Mouse (Mus musculus) liver, embryonic 12.5 days (tissue): ENCODE data around the gene Mrto4. TPM values are rescaled to one million over a fixed set of nuclear protein-coding genes. Genes with fewer than 3 reads are reported as not detected.

ENCODE experiments used
- ATAC-seq: fragments of 200-750 bp; cut with Nextera tagmentation; 2 replicates; pipeline ENCODE4 v1.8.0; 2017; ENCODE audit warnings: moderate number of reproducible peaks, mild to moderate bottlenecking, moderate library complexity
- H3K27ac ChIP-seq: fragments of 300-500 bp; sonication (generic); 2 replicates; pipeline ENCODE4 v1.5.1; 2016; ENCODE audit warnings: mild to moderate bottlenecking
- H3K27me3 ChIP-seq: fragments of 300-500 bp; sonication (generic); replicated peaks from 2 replicates; pipeline ENCODE4 v1.6.1; 2016; ENCODE audit warnings: mild to moderate bottlenecking, moderate library complexity
- H3K36me3 ChIP-seq: fragments of 300-500 bp; sonication (generic); 2 replicates; pipeline ENCODE4 v1.6.1; 2016; ENCODE audit warnings: mild to moderate bottlenecking, moderate library complexity
- H3K4me1 ChIP-seq: fragments of 300-500 bp; sonication (generic); 2 replicates; pipeline ENCODE4 v1.6.1; 2016
- H3K4me2 ChIP-seq: fragments of 300-500 bp; sonication (generic); 2 replicates; pipeline ENCODE4 v1.6.1; 2016; ENCODE audit warnings: mild to moderate bottlenecking, moderate library complexity
- H3K4me3 ChIP-seq: fragments of 300-500 bp; sonication (generic); 2 replicates; pipeline ENCODE4 v1.5.1; 2016; ENCODE audit warnings: mild to moderate bottlenecking, moderate library complexity
- H3K9ac ChIP-seq: fragments of 300-500 bp; sonication (generic); 2 replicates; pipeline ENCODE4 v1.6.1; 2016; ENCODE audit warnings: mild to moderate bottlenecking, moderate library complexity
- H3K9me3 ChIP-seq: fragments of 300-500 bp; sonication (generic); replicated peaks from 2 replicates; pipeline ENCODE4 v1.6.1; 2016; ENCODE audit warnings: mild to moderate bottlenecking, moderate library complexity
- WGBS: fragments of 180-500 bp; shearing (Covaris S2); methylation state at CpG from one replicate; pipeline ENCODE4 v1.1.7; 2016; ENCODE audit not compliant: insufficient replicate concordance; 5-methylcytosine and 5-hydroxymethylcytosine counted together
- microRNA-seq: library from miRNA; unstranded; fragments of <30 nt; microRNA quantifications from one replicate; pipeline ENCODE4, GENCODE M21; 2017
- polyA plus RNA-seq: library from polyadenylated mRNA; unstranded; fragments of >200 nt; fragmentation: Nextera tagmentation; extraction: Ambion mirVana; gene quantifications from 2 replicates; pipeline ENCODE4 v1.2.1, GENCODE M21; 2016

Gene Mrto4
- polyA plus RNA-seq, 1 experiment from 2014 or later = 184 TPM

GRCm38 (mm10) chr4:139305521-139305920 lies 46.9 kb downstream of the Mrto4 start:
- no peak overlapping the region for H3K4me3 ChIP-seq
- no peaks in the 10 kb centered on the region for H3K9me3 ChIP-seq
- peaks cover 16% of the 10 kb centered on the region; the same call in 1 of the 2 replicates for H3K36me3 ChIP-seq
- 83% methylated on average over 3 of the region's 3 CpGs for WGBS
- no peak overlapping the region for H3K27ac ChIP-seq
- peaks cover 18% of the 10 kb centered on the region for H3K4me1 ChIP-seq
- no peak overlapping the region for H3K4me2 ChIP-seq
- no peak overlapping the region for H3K9ac ChIP-seq
- 0 out of 2 replicates have a peak, but pooled peaks cover 3% of the 10 kb centered on the region for H3K27me3 ChIP-seq
- ATAC-seq = no peak

DNA sequence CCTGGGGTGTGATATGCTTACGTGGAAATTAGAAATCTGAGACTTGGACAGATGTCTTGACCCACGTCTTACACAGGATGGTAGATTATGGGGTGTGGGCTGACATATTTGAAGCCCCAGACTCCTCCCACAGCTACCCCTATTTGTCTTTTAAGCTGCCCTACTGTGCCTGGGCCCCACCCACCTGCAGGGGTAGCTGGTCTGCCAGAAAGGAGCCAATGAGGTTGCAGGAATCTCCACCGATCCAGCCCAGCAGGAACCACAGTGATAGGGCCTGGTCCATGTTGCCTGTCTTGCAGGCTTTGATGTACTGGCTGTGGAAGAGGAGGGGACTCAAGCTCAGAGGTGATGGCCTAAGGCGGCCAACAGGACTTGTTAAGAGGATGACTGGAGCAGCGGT lies 50.1 kb downstream of the Mrto4 start:
- Histone ChIP-seq H3K27ac (no peak overlapping the region), H3K9ac (no peak overlapping the region), H3K4me2 (no peak overlapping the region), H3K9me3 (no peaks in the 10 kb centered on the region), H3K27me3 (no peaks in the 10 kb centered on the region), H3K4me3 (no peak overlapping the region), H3K36me3 (peaks cover 22% of the 10 kb centered on the region), H3K4me1 (no peaks in the 10 kb centered on the region)
- 53% methylated on average over 5 of the region's 5 CpGs for WGBS
- no peak for ATAC-seq

- Histone ChIP-seq H3K9ac (no peak overlapping the region), H3K27me3 (no peaks in the 10 kb centered on the region), H3K4me2 (no peak overlapping the region), H3K4me3 (no peak overlapping the region), H3K36me3 (peaks cover 19% of the 10 kb centered on the region), H3K27ac (no peak overlapping the region), H3K4me1 (no peaks in the 10 kb centered on the region), H3K9me3 (no peaks in the 10 kb centered on the region)
- 0 out of 2 replicates have a peak, but pooled peaks have one; percentile 16 for ATAC-seq
- 80% methylated on average over 8 of the region's 8 CpGs for WGBS
These were observed 50.6 kb downstream of the Mrto4 start for GRCm38 (mm10) chr4:139301780-139302179.

- Histone ChIP-seq H3K4me3 (no peak overlapping the region), H3K9me3 (no peaks in the 10 kb centered on the region), H3K9ac (no peak overlapping the region), H3K27ac (no peak overlapping the region), H3K4me2 (no peak overlapping the region), H3K4me1 (no peaks in the 10 kb centered on the region), H3K36me3 (peaks cover 6% of the 10 kb centered on the region; the same call in 1 of the 2 replicates), H3K27me3 (no peaks in the 10 kb centered on the region)
- WGBS = 60% methylated on average over 12 of the region's 12 CpGs
- ATAC-seq = peak; percentile 17; the same call in 1 of the 2 replicates
These were observed 53.6 kb downstream of the Mrto4 start for GRCm38 (mm10) chr4:139298671-139299366.

DNA sequence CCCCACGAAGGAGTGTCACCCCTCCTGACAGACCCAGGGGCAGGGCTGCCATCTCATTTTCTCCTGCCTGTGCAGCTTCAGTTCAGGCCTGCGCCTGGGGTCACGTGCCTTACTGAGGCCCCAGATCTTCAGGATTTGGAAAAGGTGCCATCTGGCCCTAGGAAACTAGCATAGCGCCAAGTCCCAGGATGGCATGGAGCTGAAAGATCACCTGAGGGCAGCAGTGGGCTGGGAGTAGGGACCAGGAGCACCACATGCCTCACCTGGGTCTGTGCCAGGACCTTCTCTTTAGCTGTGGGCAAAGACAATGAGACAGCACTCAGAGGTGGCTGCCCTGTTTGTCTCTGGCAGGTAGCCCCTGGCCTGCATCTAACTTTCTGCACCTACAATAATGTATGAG lies 54.8 kb downstream of the Mrto4 start:
- Histone ChIP-seq H3K27me3 (no peaks in the 10 kb centered on the region), H3K4me3 (no peak overlapping the region), H3K36me3 (peaks cover 6% of the 10 kb centered on the region; the same call in 1 of the 2 replicates), H3K27ac (no peak overlapping the region), H3K4me1 (no peaks in the 10 kb centered on the region), H3K9ac (no peak overlapping the region), H3K4me2 (no peak overlapping the region), H3K9me3 (no peaks in the 10 kb centered on the region)
- ATAC-seq = no peak
- WGBS = 72% methylated on average over 4 of the region's 4 CpGs

Small RNA genes within 50 kb of the gene (microRNA-seq; reads per million reads assigned to microRNA genes)
- gene Gm24245 = 3.9 reads per million, percentile 5 among the genes with 10 or more reads in this experiment
- 1.4 reads per million for gene Gm25732

Other genes starting within 250 kb of the Mrto4 start
- 401 and 406 TPM in 2 replicates for gene Minos1, start 221.5 kb downstream of the Mrto4 start, polyA plus RNA-seq
- 208 and 209 TPM in 2 replicates for gene Capzb, start 159.7 kb downstream of the Mrto4 start, polyA plus RNA-seq
- 9.4 and 9.5 TPM in 2 replicates for gene Pqlc2, start 41.9 kb downstream of the Mrto4 start, polyA plus RNA-seq
- gene Akr7a5, start 41.8 kb downstream of the Mrto4 start, polyA plus RNA-seq = 43.4 and 44.0 TPM in 2 replicates
- gene Emc1, start within 50 bp of the Mrto4 start, polyA plus RNA-seq = 27.1 and 27.8 TPM in 2 replicates
- gene Ubr4, start within 50 bp of the Mrto4 start, polyA plus RNA-seq = 54.7 and 55.1 TPM in 2 replicates
- gene Iffo2, start 178.0 kb upstream of the Mrto4 start, polyA plus RNA-seq = 1.8 and 2.3 TPM in 2 replicates